Mouse (Mus musculus) lung, embryonic 16.5 days (tissue): Measurements from ENCODE around the gene Rnf5. TPM values are rescaled to one million over a fixed set of nuclear protein-coding genes. Genes with fewer than 3 reads are reported as not detected.

ENCODE experiments used
- ATAC-seq: fragments of 200-750 bp; cut with Nextera tagmentation; 2 replicates; pipeline ENCODE4 v1.8.0; 2017; ENCODE audit warnings: low read depth, mild to moderate bottlenecking, moderate library complexity
- H3K27ac ChIP-seq: fragments of 300-500 bp; sonication (generic); 2 replicates; pipeline ENCODE4 v1.5.1; 2014; ENCODE audit warnings: mild to moderate bottlenecking, control low read depth, low read length
- H3K27me3 ChIP-seq: fragments of 300-500 bp; sonication (generic); 2 replicates; pipeline ENCODE4 v1.6.1; 2014; ENCODE audit warnings: low read depth, low read length, mixed read lengths; ENCODE audit not compliant: control insufficient read depth, insufficient read depth
- H3K36me3 ChIP-seq: fragments of 300-500 bp; sonication (generic); 2 replicates; pipeline ENCODE4 v1.6.1; 2014; ENCODE audit warnings: low read length; ENCODE audit not compliant: control insufficient read depth, insufficient read depth
- H3K4me1 ChIP-seq: fragments of 300-500 bp; sonication (generic); replicated peaks from 2 replicates; pipeline ENCODE4 v1.6.1; 2014; ENCODE audit warnings: low read length, mixed read lengths; ENCODE audit not compliant: control insufficient read depth, insufficient read depth
- H3K4me2 ChIP-seq: fragments of 300-500 bp; sonication (generic); 2 replicates; pipeline ENCODE4 v1.6.1; 2014; ENCODE audit warnings: low read depth, low read length, control low read depth
- H3K4me3 ChIP-seq: fragments of 300-500 bp; sonication (generic); 2 replicates; pipeline ENCODE4 v1.5.1; 2014; ENCODE audit warnings: mild to moderate bottlenecking, low read length, control low read depth
- H3K9ac ChIP-seq: fragments of 300-500 bp; sonication (generic); 2 replicates; pipeline ENCODE4 v1.6.1; 2014; ENCODE audit warnings: low read length, control low read depth
- H3K9me3 ChIP-seq: fragments of 300-500 bp; sonication (generic); 2 replicates; pipeline ENCODE4 v1.6.1; 2016; ENCODE audit warnings: low read length; ENCODE audit not compliant: control insufficient read depth
- WGBS: fragments of 180-500 bp; shearing (Covaris S2); extraction: QIAGEN DNeasy Blood & Tissue Kit; methylation state at CpG from one replicate; pipeline ENCODE4 v1.1.7; 2014; 5-methylcytosine and 5-hydroxymethylcytosine counted together
- polyA plus RNA-seq: library from polyadenylated mRNA; unstranded; fragments of >200 nt; fragmentation: Nextera tagmentation; extraction: Ambion mirVana; gene quantifications from 2 replicates; pipeline ENCODE4 v1.2.1, GENCODE M21; 2015

Rnf5 gene
- polyA plus RNA-seq, 1 experiment from 2014 or later, result 128 TPM

DNA sequence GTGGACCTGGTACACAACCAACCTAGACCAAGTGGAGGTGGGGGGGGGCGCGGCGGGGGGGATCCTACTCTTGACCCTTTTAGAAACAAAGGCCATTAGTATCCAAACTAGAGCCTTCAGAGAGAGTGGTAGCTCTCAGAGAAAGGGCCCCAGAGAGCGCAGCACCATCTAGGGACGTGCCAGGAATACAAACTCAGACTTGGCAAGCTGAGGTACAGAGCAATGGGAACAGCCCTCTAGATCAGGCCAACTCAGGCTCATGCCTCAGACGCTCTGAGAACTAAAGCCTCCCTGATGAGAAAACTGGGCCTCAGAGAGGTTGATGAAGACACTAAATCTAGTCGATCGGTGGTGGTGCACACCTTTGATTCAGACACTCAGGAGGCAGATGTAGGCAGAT, 18.4 kb downstream of the Rnf5 start:
- Histone ChIP-seq H3K27me3 (no peaks in the 10 kb centered on the region), H3K4me3 (no peak overlapping the region), H3K9me3 (no peaks in the 10 kb centered on the region), H3K4me2 (no peak overlapping the region), H3K9ac (no peak overlapping the region), H3K4me1 (peaks cover 30% of the 10 kb centered on the region), H3K36me3 (no peaks in the 10 kb centered on the region), H3K27ac (no peak overlapping the region)
- 94% methylated on average over 8 of the region's 8 CpGs for WGBS
- ATAC-seq, result no peak

DNA sequence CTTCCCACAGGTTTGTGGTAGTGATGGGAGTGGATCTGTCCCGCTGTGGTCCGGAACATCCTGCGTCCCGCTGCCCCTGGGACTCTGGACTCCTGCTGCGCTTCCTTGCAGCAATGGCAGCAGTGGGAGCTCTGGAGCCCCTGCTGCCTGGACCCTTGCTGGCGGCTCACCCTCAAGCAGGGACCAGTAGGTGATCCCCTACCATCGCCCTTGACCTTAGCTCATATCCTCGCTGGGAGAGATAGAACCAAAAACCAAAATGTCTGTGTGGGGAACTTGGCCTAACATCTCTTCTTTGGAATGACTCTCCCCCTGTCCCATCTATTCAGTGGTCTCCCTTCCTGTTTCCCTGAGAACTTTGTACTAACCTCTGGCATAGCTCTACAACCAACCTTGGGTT, 19.7 kb downstream of the Rnf5 start:
- H3K9me3 ChIP-seq, result no peaks in the 10 kb centered on the region
- ATAC-seq, result no peak
- 93% methylated on average over 8 of the region's 8 CpGs for WGBS
- peaks cover 17% of the 10 kb centered on the region for H3K4me1 ChIP-seq
- no peaks in the 10 kb centered on the region for H3K36me3 ChIP-seq
- no peak overlapping the region for H3K4me2 ChIP-seq
- no peaks in the 10 kb centered on the region for H3K27me3 ChIP-seq
- H3K27ac ChIP-seq, result no peak overlapping the region
- H3K9ac ChIP-seq, result no peak overlapping the region
- no peak overlapping the region for H3K4me3 ChIP-seq

DNA sequence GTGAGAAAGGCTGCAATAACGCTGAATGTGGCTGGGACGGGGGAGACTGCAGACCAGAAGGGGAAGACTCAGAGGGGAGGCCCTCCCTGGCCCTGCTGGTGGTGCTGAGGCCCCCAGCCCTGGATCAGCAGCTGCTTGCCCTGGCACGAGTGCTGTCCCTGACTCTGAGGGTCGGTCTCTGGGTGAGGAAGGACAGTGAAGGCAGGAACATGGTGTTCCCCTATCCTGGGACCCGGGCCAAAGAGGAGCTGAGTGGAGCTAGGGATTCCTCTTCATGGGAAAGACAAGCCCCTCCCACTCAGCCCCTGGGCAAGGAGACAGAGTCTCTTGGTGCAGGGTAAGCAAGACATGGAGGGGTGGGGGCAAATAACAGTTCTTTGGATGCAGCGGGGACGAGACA, 20.1 kb downstream of the Rnf5 start:
- no peak overlapping the region for H3K4me2 ChIP-seq
- H3K27me3 ChIP-seq, result no peaks in the 10 kb centered on the region
- H3K36me3 ChIP-seq, result no peaks in the 10 kb centered on the region
- no peak for ATAC-seq
- no peaks in the 10 kb centered on the region for H3K9me3 ChIP-seq
- 48% methylated on average over 7 of the region's 7 CpGs for WGBS
- H3K9ac ChIP-seq, result no peak overlapping the region
- H3K4me3 ChIP-seq, result no peak overlapping the region
- no peak overlapping the region for H3K27ac ChIP-seq
- peaks cover 16% of the 10 kb centered on the region for H3K4me1 ChIP-seq

DNA sequence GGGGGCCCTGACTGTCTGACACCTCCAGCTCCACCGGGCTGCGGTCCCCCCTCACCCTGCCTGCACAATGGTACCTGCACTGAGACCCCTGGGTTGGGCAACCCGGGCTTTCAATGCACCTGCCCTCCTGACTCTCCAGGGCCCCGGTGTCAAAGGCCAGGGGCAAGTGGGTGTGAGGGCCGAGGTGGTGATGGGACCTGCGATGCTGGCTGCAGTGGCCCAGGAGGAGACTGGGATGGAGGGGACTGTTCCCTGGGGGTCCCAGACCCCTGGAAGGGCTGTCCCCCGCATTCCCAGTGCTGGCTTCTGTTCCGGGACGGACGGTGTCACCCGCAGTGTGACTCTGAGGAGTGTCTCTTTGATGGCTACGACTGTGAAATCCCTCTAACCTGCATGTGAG, 21.0 kb downstream of the Rnf5 start:
- Histone ChIP-seq H3K9me3 (no peaks in the 10 kb centered on the region), H3K4me3 (no peak overlapping the region), H3K36me3 (no peaks in the 10 kb centered on the region), H3K9ac (no peak overlapping the region), H3K27me3 (no peaks in the 10 kb centered on the region), H3K4me1 (peaks cover 10% of the 10 kb centered on the region), H3K27ac (no peak overlapping the region), H3K4me2 (no peak overlapping the region)
- ATAC-seq, result no peak
- 80% methylated on average over 12 of the region's 12 CpGs for WGBS

DNA sequence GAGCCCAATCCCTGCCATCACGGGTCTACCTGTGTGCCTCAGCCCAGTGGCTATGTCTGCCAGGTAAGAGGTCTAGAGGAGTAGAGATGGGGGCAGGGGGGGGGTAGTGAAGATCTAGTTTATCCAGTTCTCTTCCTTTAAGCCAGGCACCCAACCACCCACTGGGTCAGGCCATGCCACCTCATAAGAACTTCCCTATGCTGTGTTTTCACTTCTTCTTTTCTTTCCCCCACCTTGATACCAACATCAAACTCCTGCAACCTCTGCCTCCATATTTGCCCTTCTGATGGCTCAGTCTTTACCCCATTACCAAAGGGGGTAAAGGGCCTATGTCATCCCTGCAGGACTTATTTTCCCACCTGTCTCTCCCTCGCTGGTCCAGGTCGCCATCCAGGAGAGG, 25.4 kb downstream of the Rnf5 start:
- WGBS, result 93% methylated on average over 3 of the region's 3 CpGs
- H3K36me3 ChIP-seq, result no peaks in the 10 kb centered on the region
- H3K9me3 ChIP-seq, result no peaks in the 10 kb centered on the region
- no peaks in the 10 kb centered on the region for H3K27me3 ChIP-seq
- no peak overlapping the region for H3K27ac ChIP-seq
- no peaks in the 10 kb centered on the region for H3K4me1 ChIP-seq
- no peak overlapping the region for H3K4me3 ChIP-seq
- no peak for ATAC-seq
- no peak overlapping the region for H3K9ac ChIP-seq
- H3K4me2 ChIP-seq, result no peak overlapping the region

DNA sequence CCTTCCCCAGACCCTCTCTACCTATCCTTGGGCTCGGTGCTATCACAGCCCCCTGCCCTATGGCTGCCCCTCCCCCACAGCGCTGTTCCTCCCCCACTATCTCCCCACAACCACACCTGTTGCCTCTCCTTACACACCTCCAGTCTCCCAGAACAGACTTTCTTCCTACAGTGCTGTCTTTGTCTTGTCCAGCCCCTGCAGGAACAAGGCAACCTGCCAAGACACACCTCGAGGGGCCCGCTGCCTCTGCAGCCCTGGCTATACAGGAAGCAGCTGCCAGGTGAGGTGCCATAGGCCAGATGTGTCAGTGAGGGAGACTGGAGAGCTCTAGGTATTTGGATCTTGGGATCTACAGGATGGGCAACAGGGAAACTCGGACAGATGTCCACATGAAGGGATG, 26.9 kb downstream of the Rnf5 start:
- WGBS, result 46% methylated on average over 5 of the region's 5 CpGs
- no peak for ATAC-seq
- H3K27ac ChIP-seq, result no peak overlapping the region
- H3K27me3 ChIP-seq, result no peaks in the 10 kb centered on the region
- no peak overlapping the region for H3K4me3 ChIP-seq
- H3K9me3 ChIP-seq, result no peaks in the 10 kb centered on the region
- H3K9ac ChIP-seq, result no peak overlapping the region
- no peak overlapping the region for H3K4me2 ChIP-seq
- no peaks in the 10 kb centered on the region for H3K4me1 ChIP-seq
- no peaks in the 10 kb centered on the region for H3K36me3 ChIP-seq

DNA sequence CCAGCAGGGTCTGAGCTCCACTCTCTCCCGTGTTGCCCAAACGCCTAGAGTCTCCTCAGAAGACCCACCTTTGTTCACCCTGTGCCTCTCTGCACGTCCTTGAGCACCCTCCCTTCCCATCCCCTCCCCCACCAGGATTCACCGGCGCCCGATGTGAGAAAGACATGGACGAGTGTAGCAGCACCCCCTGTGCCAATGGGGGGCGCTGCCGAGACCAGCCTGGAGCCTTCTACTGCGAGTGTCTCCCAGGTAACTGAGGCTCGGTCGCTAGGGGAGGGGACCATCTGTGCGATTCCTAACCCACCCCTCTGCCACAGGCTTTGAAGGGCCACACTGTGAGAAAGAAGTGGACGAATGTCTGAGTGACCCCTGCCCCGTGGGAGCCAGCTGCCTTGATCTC, 31.1 kb downstream of the Rnf5 start:
- H3K4me2 ChIP-seq, result no peak overlapping the region
- no peaks in the 10 kb centered on the region for H3K36me3 ChIP-seq
- WGBS, result 15% methylated on average over 15 of the region's 15 CpGs
- H3K27ac ChIP-seq, result no peak overlapping the region
- no peaks in the 10 kb centered on the region for H3K9me3 ChIP-seq
- no peaks in the 10 kb centered on the region for H3K27me3 ChIP-seq
- no peak overlapping the region for H3K9ac ChIP-seq
- no peak for ATAC-seq
- no peak overlapping the region for H3K4me3 ChIP-seq
- no peaks in the 10 kb centered on the region for H3K4me1 ChIP-seq

DNA sequence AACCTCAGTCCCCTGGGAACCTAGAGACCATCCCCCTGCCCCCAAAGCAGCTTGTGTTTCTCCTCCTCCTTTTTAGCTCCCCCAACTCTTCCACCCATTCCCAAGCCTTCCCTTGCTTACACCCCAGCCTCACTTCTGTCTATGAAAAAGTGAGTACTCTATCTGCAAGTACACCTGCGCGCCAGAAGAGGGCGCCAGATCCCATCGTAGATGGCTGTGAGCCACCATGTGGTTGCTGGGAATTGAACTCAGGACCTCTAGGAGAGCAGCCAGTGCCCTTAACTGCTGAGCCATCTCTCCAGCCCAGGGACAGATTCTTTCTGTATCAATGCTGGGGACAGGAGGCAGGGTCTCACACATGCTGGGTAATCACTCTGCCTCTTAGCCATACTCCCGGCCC, 31.6 kb downstream of the Rnf5 start:
- Histone ChIP-seq H3K9ac (no peak overlapping the region), H3K27ac (no peak overlapping the region), H3K9me3 (no peaks in the 10 kb centered on the region), H3K4me3 (no peak overlapping the region), H3K4me2 (no peak overlapping the region), H3K36me3 (no peaks in the 10 kb centered on the region), H3K27me3 (no peaks in the 10 kb centered on the region), H3K4me1 (no peaks in the 10 kb centered on the region)
- no peak for ATAC-seq
- WGBS, result 11% methylated on average over 5 of the region's 5 CpGs

DNA sequence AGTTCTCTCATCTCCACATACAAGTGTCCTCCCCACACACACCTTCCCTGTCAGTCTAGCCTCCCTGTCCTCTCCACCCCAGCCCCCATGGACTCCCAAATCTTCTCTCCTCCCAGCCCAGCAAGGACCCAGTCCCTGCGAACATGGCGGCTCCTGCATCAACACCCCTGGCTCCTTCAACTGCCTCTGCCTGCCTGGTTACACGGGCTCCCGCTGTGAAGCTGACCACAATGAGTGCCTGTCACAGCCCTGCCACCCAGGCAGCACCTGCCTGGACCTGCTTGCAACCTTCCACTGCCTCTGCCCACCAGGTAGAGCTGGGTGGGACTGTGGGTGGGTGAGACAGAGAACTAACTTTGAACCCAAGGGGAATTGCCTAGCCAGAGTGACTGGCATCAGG, 33.6 kb downstream of the Rnf5 start:
- H3K9ac ChIP-seq, result no peak overlapping the region
- H3K36me3 ChIP-seq, result no peaks in the 10 kb centered on the region
- no peaks in the 10 kb centered on the region for H3K9me3 ChIP-seq
- H3K27ac ChIP-seq, result no peak overlapping the region
- H3K27me3 ChIP-seq, result no peaks in the 10 kb centered on the region
- WGBS, result 63% methylated on average over 4 of the region's 4 CpGs
- H3K4me2 ChIP-seq, result no peak overlapping the region
- no peak overlapping the region for H3K4me3 ChIP-seq
- peaks cover 3% of the 10 kb centered on the region; the same call in 1 of the 2 replicates for H3K4me1 ChIP-seq
- ATAC-seq, result no peak

DNA sequence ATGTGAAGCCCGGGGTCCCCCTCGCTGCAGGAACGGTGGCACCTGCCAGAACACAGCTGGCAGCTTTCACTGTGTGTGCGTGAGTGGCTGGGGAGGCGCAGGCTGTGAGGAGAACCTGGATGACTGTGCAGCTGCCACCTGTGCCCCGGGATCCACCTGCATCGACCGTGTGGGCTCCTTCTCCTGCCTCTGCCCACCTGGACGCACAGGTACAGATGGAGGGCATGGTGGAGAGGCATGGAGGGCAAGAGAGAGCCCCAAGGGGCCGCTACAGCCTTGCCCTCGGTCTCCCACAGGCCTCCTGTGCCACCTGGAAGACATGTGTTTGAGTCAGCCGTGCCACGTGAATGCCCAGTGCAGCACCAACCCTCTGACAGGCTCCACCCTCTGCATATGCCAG, 35.1 kb downstream of the Rnf5 start:
- Histone ChIP-seq H3K27me3 (no peaks in the 10 kb centered on the region), H3K36me3 (no peaks in the 10 kb centered on the region), H3K9ac (no peak overlapping the region), H3K4me3 (no peak overlapping the region), H3K4me2 (no peak overlapping the region), H3K9me3 (no peaks in the 10 kb centered on the region), H3K4me1 (peaks cover 10% of the 10 kb centered on the region), H3K27ac (no peak overlapping the region)
- whole genome bisulfite sequencing, result 64% methylated on average over 13 of the region's 13 CpGs
- ATAC-seq, result no peak
